Mouse (Mus musculus) limb, embryonic 12.5 days (tissue): Measurements from ENCODE around the gene 1700019D03Rik. TPM values are rescaled to one million over a fixed set of nuclear protein-coding genes. Genes with fewer than 3 reads are reported as not detected.

ENCODE experiments used
- ATAC-seq: fragments of 200-750 bp; cut with Nextera tagmentation; 2 replicates; pipeline ENCODE4 v1.8.0; 2017; ENCODE audit warnings: low read depth, moderate TSS enrichment; ENCODE audit not compliant: insufficient number of reproducible peaks, insufficient read depth, low FRiP score, low TSS enrichment
- H3K27ac ChIP-seq: fragments of 300-500 bp; sonication (generic); 2 replicates; pipeline ENCODE4 v1.5.1; 2016; ENCODE audit warnings: mild to moderate bottlenecking, moderate library complexity
- H3K27me3 ChIP-seq: fragments of 300-500 bp; sonication (generic); 2 replicates; pipeline ENCODE4 v1.6.1; 2016; ENCODE audit warnings: mild to moderate bottlenecking, moderate library complexity
- H3K36me3 ChIP-seq: fragments of 300-500 bp; sonication (generic); 2 replicates; pipeline ENCODE4 v1.6.1; 2016; ENCODE audit warnings: mild to moderate bottlenecking, moderate library complexity
- H3K4me1 ChIP-seq: fragments of 300-500 bp; sonication (generic); replicated peaks from 2 replicates; pipeline ENCODE4 v1.6.1; 2016
- H3K4me2 ChIP-seq: fragments of 300-500 bp; sonication (generic); 2 replicates; pipeline ENCODE4 v1.6.1; 2016; ENCODE audit warnings: mild to moderate bottlenecking, moderate library complexity
- H3K4me3 ChIP-seq: fragments of 300-500 bp; sonication (generic); replicated peaks from 2 replicates; pipeline ENCODE4 v1.5.1; 2016; ENCODE audit warnings: mild to moderate bottlenecking
- H3K9ac ChIP-seq: fragments of 300-500 bp; sonication (generic); replicated peaks from 2 replicates; pipeline ENCODE4 v1.6.1; 2016; ENCODE audit warnings: mild to moderate bottlenecking, moderate library complexity
- H3K9me3 ChIP-seq: fragments of 300-500 bp; sonication (generic); 2 replicates; pipeline ENCODE4 v1.6.1; 2016; ENCODE audit warnings: mild to moderate bottlenecking, moderate library complexity
- WGBS: fragments of 180-500 bp; shearing (Covaris S2); methylation state at CpG from one replicate; pipeline ENCODE4 v1.1.7; 2016; 5-methylcytosine and 5-hydroxymethylcytosine counted together
- polyA plus RNA-seq: library from polyadenylated mRNA; unstranded; fragments of >200 nt; fragmentation: Nextera tagmentation; extraction: Ambion mirVana; gene quantifications from 2 replicates; pipeline ENCODE4 v1.2.1, GENCODE M21; 2016

1700019D03Rik gene
- 1.4 and 2.0 TPM in 2 replicates for polyA plus RNA-seq

DNA sequence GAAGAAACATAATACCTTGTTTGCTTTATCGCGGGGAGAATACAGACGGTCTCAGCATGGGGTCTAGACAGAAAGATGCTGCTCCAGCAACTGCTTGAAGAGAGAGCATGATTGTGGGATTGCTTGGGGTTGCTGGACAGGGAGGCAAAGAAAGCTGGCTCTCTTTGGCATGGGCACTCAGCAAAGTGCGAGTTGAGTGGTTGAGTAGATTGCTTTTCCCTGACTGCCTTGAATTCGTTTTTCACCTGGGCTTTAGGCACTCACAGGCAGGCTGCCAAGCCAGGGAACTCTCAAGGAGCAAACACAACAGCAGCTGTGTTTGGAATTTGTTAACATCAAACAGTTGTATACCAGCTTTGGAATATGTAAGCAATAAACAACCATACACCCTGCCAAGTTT is at the start of gene 1700019D03Rik:
1700019D03Rik (minus strand) TSS at position 101 of the 400 bp plus-strand sequence.
- Histone ChIP-seq H3K4me1 (0 out of 2 replicates have a peak, but pooled peaks cover 8% of the 10 kb centered on the region), H3K36me3 (no peaks in the 10 kb centered on the region), H3K4me3 (no peak within 1 kb of the TSS), H3K4me2 (no peak within 1 kb of the TSS), H3K9me3 (no peaks in the 10 kb centered on the region), H3K27ac (no peak within 1 kb of the TSS), H3K27me3 (no peaks in the 10 kb centered on the region), H3K9ac (no peak within 1 kb of the TSS)
- ATAC-seq, result no peak
- WGBS, result 41% methylated on average over 5 of the region's 5 CpGs

DNA sequence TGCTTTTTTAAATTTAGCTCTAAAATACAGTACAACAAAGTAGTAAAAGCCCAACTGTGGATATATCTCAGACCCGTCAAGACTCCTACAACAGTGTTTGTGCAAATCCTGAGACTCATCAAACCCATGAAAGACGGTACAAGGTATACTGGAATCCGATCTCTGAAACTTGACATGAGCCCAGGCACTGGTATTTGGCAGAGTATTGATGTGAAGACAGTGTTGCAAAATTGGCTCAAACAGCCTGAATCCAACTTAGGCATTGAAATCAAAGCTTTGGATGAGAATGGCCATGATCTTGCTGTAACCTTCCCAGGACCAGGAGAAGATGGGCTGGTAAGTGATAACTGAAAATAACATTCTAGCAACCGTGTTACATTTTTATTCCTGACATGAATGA is 43.9 kb upstream of the 1700019D03Rik start:
- ATAC-seq, result no peak
- Histone ChIP-seq H3K4me1 (peaks cover 22% of the 10 kb centered on the region), H3K27me3 (no peaks in the 10 kb centered on the region), H3K9me3 (no peaks in the 10 kb centered on the region), H3K4me3 (no peak overlapping the region), H3K36me3 (no peaks in the 10 kb centered on the region), H3K9ac (no peak overlapping the region), H3K27ac (no peak overlapping the region), H3K4me2 (no peak overlapping the region)
- 90% methylated on average over 4 of the region's 4 CpGs for WGBS

DNA sequence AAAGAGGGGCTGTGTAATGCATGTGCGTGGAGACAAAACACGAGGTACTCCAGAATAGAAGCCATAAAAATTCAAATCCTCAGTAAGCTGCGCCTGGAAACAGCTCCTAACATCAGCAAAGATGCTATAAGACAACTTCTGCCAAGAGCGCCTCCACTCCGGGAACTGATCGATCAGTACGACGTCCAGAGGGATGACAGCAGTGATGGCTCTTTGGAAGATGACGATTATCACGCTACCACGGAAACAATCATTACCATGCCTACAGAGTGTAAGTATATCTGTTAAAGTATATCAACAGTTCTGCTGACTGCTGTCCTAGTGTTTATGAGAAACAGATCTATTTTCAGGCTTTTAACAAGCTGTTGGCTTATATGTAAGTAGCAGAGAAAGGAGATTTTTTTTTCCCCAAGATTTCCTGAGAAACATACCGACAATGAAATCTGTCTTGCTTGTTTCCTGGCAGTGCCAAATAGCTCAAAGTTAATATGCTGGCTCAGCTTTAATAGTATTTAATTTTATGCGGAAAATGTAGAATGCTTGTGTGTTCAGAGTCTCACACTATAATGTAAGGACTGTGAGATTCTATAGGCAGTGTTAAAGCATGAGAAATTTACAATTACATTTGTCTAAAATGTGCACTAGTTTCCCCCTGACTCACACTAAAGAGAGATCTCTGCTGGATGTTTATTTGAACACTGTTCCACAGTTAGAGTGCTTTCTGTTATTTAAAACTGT is 42.1 kb upstream of the 1700019D03Rik start:
- Histone ChIP-seq H3K9me3 (no peaks in the 10 kb centered on the region), H3K27me3 (no peaks in the 10 kb centered on the region), H3K4me3 (no peak overlapping the region), H3K9ac (no peak overlapping the region), H3K4me2 (peak overlapping the region; percentile 26), H3K4me1 (peaks cover 22% of the 10 kb centered on the region), H3K36me3 (no peaks in the 10 kb centered on the region), H3K27ac (no peak overlapping the region)
- ATAC-seq, result no peak
- WGBS, result 58% methylated on average over 13 of the region's 13 CpGs

DNA sequence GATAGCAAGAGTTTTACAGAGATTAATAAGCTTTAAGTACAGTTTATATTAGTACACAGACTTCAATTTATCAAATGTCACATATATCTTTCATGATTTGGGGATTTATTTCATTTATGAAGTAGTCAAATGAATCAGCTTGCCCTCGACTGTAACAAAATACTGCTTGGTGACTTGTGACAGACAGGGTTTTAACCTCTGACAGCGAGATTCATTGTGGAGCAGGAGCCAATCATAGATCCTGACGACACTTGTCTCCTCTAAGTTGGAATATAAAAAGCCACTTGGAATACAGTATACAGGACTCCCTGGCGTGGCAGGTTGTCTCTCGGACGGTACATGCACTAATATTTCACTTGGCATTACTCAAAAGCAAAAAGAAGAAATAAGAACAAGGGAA is 41.4 kb upstream of the 1700019D03Rik start, which contains the start of gene Mstn:
Mstn (plus strand) TSS at position 301 of the 400 bp plus-strand sequence.
- Histone ChIP-seq H3K4me2 (peak within 1 kb of the TSS; percentile 26), H3K27ac (no peak within 1 kb of the TSS), H3K4me1 (peaks cover 22% of the 10 kb centered on the region), H3K9me3 (0 out of 2 replicates have a peak, but pooled peaks cover 4% of the 10 kb centered on the region), H3K27me3 (no peaks in the 10 kb centered on the region), H3K36me3 (no peaks in the 10 kb centered on the region), H3K4me3 (no peak within 1 kb of the TSS), H3K9ac (no peak within 1 kb of the TSS)
- no peak for ATAC-seq
- 68% methylated on average over 6 of the region's 6 CpGs for WGBS

DNA sequence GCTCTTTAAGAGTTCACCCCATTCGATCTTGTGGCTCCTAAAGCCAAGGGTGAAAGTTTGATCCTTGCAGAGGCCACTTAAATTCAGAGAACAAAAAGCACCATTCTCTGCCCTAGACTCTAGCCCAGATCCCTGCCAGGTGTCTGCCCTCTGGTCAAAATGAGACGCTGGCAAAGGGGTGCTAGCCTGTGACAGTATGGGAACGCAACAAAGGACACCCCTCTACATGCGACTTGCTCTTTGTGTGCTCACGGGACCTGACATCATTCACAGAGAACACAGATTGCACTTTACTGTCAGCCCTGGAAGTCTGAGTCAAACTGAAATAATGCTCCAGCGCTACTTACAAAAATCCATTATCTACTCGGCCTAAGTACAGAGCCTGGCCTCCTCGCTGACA is 40.5 kb upstream of the 1700019D03Rik start:
- Histone ChIP-seq H3K9me3 (0 out of 2 replicates have a peak, but pooled peaks cover 4% of the 10 kb centered on the region), H3K27ac (no peak overlapping the region), H3K27me3 (no peaks in the 10 kb centered on the region), H3K36me3 (no peaks in the 10 kb centered on the region), H3K4me2 (no peak overlapping the region), H3K4me1 (peaks cover 22% of the 10 kb centered on the region), H3K4me3 (no peak overlapping the region), H3K9ac (no peak overlapping the region)
- WGBS, result 65% methylated on average over 8 of the region's 8 CpGs
- no peak for ATAC-seq

DNA sequence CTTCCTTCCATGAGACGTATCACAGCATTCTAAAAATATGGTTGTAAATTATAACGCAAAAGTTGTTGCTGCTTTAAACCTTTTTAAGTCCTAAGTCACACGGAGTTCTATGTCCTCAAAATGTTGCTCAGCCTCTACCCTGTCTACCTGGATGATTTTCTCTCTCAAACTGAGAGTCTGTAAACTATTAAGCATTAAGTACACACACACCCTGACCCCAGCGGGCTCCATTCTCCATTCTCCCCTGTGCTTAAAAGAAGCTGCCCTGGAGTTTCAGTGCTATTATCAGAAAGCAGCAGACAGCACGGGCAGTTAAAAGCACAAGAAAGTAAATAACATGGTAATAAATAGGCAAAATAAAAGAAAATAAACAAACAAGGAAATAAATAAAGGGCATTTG is 39.1 kb upstream of the 1700019D03Rik start:
- no peak overlapping the region for H3K4me2 ChIP-seq
- H3K9ac ChIP-seq, result no peak overlapping the region
- 54% methylated on average over 5 of the region's 5 CpGs for WGBS
- H3K27ac ChIP-seq, result no peak overlapping the region
- no peak for ATAC-seq
- H3K4me1 ChIP-seq, result peaks cover 22% of the 10 kb centered on the region
- H3K36me3 ChIP-seq, result no peaks in the 10 kb centered on the region
- H3K9me3 ChIP-seq, result 0 out of 2 replicates have a peak, but pooled peaks cover 4% of the 10 kb centered on the region
- H3K27me3 ChIP-seq, result no peaks in the 10 kb centered on the region
- no peak overlapping the region for H3K4me3 ChIP-seq

DNA sequence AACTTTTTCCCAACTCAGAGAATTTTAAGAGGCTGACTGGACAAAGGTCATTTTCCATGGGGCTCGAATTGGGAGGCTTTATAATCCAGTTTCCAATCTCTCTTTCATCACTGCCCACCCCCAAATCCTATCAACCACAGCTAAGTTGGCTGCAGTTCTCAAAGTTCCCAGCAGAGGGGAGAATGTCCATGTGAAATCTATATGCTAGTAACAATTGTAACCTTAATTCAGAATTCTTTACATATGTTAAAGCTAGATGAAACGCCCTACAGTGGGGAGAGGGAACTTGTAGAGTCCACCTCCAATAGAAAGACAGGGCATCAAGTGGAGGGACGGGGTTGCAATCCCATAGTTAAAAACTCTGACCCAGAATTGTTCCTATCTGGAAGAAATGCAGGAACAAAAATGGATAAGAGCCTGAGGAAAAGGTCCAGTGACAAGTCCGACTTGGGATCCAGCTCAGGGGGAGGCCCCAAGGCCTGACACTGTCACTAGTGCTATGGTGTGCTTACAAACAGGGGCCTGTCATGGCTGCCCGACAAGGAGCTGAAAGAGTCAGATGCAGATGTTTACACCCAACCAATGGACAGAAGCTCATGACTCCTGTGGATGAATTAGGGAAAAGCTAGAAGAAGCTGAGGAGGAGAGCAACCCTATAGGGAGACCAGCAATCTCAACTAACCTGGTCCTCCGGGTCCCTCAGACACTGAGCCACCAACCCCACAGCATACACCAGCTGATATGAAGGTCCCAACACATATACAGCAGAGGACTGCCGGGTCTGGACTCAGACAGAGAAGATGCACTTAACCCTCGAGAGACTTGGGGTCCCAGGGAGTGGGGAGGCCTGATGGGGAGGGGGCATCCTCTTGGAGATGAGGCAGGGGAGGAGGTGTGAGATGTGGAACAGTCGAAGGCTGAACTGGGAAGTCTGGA is 33.4 kb upstream of the 1700019D03Rik start:
- Histone ChIP-seq H3K27me3 (no peaks in the 10 kb centered on the region), H3K9ac (no peak overlapping the region), H3K4me2 (no peak overlapping the region), H3K9me3 (0 out of 2 replicates have a peak, but pooled peaks cover 4% of the 10 kb centered on the region), H3K27ac (no peak overlapping the region), H3K36me3 (no peaks in the 10 kb centered on the region), H3K4me1 (no peaks in the 10 kb centered on the region), H3K4me3 (no peak overlapping the region)
- 50% methylated on average over 9 of the region's 9 CpGs for WGBS
- no peak; the same call in 1 of the 2 replicates for ATAC-seq

DNA sequence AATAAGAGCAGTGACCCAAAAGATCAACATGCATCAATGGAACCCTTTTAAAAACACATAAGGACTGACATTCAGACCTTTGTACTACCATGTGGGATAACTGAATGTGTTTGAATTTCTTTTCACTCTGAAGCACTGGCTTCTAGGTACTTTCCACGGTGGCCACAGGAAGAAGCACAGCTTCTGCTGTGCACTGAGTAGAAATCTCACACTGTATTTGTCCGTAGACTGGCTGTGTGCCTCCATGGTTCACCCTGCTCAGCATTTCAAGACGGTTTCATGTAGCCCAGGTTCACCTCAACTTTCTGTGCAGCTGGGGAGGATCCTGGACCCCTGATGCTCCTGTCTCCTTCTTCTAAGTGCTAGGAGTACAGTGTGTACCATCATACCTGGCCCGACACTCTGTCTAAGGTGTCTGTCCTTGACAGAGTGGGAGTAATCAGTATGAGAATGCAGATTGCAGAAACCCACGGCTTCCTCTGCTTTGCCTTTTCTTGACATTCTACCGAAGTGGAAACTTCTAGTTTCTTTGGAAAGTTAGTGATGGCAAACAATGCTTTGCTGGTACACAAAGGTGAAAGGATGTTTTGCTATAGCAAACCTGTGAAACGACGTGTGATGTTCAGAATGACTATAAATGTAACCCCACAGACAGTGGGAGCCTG is 29.9 kb upstream of the 1700019D03Rik start:
- Histone ChIP-seq H3K36me3 (no peaks in the 10 kb centered on the region), H3K4me2 (no peak overlapping the region), H3K9ac (no peak overlapping the region), H3K4me3 (no peak overlapping the region), H3K9me3 (no peaks in the 10 kb centered on the region), H3K27me3 (no peaks in the 10 kb centered on the region), H3K4me1 (no peaks in the 10 kb centered on the region), H3K27ac (no peak overlapping the region)
- WGBS, result 82% methylated on average over 8 of the region's 8 CpGs
- ATAC-seq, result no peak

DNA sequence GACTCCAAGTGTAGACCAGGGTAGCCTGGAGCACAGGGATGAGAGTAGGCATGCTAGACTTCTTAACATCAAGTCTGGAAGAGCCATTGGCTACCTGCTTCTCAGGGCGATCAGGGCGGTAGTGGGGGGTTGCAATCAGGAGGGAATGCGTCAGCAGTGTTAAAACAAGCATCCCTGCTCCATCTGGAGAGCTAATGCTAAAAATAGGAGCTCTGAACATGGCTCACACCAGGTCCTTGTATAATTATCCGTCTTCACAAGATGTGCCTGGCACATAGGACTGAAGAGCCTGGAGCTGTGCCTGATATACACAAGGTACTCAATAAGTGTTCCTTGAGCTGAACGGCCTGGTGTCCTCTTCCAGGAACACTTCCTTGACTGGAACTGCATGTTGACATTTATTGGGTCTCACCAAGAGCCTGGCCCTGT is 17.5 kb upstream of the 1700019D03Rik start:
- Histone ChIP-seq H3K4me1 (no peaks in the 10 kb centered on the region), H3K9me3 (no peaks in the 10 kb centered on the region), H3K27me3 (no peaks in the 10 kb centered on the region), H3K4me2 (no peak overlapping the region), H3K27ac (no peak overlapping the region), H3K9ac (no peak overlapping the region), H3K4me3 (no peak overlapping the region), H3K36me3 (no peaks in the 10 kb centered on the region)
- 77% methylated on average over 5 of the region's 5 CpGs for WGBS
- no peak for ATAC-seq

DNA sequence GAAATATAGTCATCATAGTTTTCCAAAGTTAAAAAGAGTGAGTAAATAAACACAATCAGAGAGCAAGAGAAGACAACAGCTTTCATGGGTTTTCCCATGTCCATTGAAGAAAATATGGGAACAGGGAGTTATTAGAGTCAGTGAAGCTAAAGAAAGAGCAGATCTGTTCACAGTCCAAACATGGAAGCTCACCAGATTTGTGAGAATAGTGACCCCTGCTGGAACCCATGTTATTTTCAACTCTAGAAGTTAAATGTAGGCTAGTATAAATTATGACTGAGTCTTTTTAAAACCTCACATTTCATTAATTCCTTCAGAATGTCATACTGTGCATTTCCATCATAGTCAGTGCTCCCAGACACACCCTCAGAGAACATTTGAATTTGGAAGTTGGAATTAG is 12.6 kb upstream of the 1700019D03Rik start:
- no peaks in the 10 kb centered on the region for H3K9me3 ChIP-seq
- no peaks in the 10 kb centered on the region for H3K27me3 ChIP-seq
- no peaks in the 10 kb centered on the region for H3K4me1 ChIP-seq
- no peak overlapping the region for H3K27ac ChIP-seq
- ATAC-seq, result no peak
- H3K9ac ChIP-seq, result no peak overlapping the region
- no peak overlapping the region for H3K4me2 ChIP-seq
- H3K36me3 ChIP-seq, result no peaks in the 10 kb centered on the region
- H3K4me3 ChIP-seq, result no peak overlapping the region
